Mouse (Mus musculus) stomach, embryonic 14.5 days (tissue): ENCODE data around the gene Tmed6. TPM values are rescaled to one million over a fixed set of nuclear protein-coding genes. Genes with fewer than 3 reads are reported as not detected.

ENCODE experiments used
- ATAC-seq: fragments of 200-750 bp; cut with Nextera tagmentation; 2 replicates; pipeline ENCODE4 v1.8.0; 2017; ENCODE audit warnings: low read depth, moderate TSS enrichment; ENCODE audit not compliant: insufficient number of reproducible peaks, insufficient read depth, low FRiP score
- H3K27ac ChIP-seq: fragments of 300-500 bp; sonication (generic); 2 replicates; pipeline ENCODE4 v1.5.1; 2014; ENCODE audit warnings: mild to moderate bottlenecking, low read length, moderate library complexity, mixed read lengths
- H3K27me3 ChIP-seq: fragments of 300-500 bp; sonication (generic); 2 replicates; pipeline ENCODE4 v1.6.1; 2014; ENCODE audit warnings: low read length, control low read depth, mixed read lengths; ENCODE audit not compliant: control insufficient read depth, insufficient read depth
- H3K36me3 ChIP-seq: fragments of 300-500 bp; sonication (generic); 2 replicates; pipeline ENCODE4 v1.6.1; 2014; ENCODE audit warnings: mild to moderate bottlenecking, control low read depth, low read length, moderate library complexity, mixed read lengths; ENCODE audit not compliant: control insufficient read depth, insufficient read depth
- H3K4me1 ChIP-seq: fragments of 300-500 bp; sonication (generic); 2 replicates; pipeline ENCODE4 v1.6.1; 2014; ENCODE audit warnings: low read length, control low read depth, mixed read lengths; ENCODE audit not compliant: control insufficient read depth, insufficient read depth
- H3K4me2 ChIP-seq: fragments of 300-500 bp; sonication (generic); replicated peaks from 2 replicates; pipeline ENCODE4 v1.6.1; 2014; ENCODE audit warnings: low read depth, low read length, control low read depth
- H3K4me3 ChIP-seq: fragments of 300-500 bp; sonication (generic); 2 replicates; pipeline ENCODE4 v1.5.1; 2014; ENCODE audit warnings: low read depth, low read length, control low read depth
- H3K9ac ChIP-seq: fragments of 300-500 bp; sonication (generic); replicated peaks from 2 replicates; pipeline ENCODE4 v1.6.1; 2014; ENCODE audit warnings: low read depth, mild to moderate bottlenecking, control low read depth, low read length, moderate library complexity, mixed read lengths
- H3K9me3 ChIP-seq: fragments of 300-500 bp; sonication (generic); 2 replicates; pipeline ENCODE4 v1.6.1; 2016; ENCODE audit warnings: low read depth, low read length, control low read depth; ENCODE audit not compliant: control insufficient read depth
- WGBS: fragments of 180-500 bp; shearing (Covaris S2); extraction: QIAGEN DNeasy Blood & Tissue Kit; methylation state at CpG from one replicate; pipeline ENCODE4 v1.1.7; 2014; 5-methylcytosine and 5-hydroxymethylcytosine counted together
- polyA plus RNA-seq: library from polyadenylated mRNA; unstranded; fragments of >200 nt; fragmentation: Nextera tagmentation; extraction: Ambion mirVana; gene quantifications from 2 replicates; pipeline ENCODE4 v1.2.1, GENCODE M21; 2014

Tmed6 gene
- polyA plus RNA-seq = 12.6 and 22.5 TPM in 2 replicates

DNA sequence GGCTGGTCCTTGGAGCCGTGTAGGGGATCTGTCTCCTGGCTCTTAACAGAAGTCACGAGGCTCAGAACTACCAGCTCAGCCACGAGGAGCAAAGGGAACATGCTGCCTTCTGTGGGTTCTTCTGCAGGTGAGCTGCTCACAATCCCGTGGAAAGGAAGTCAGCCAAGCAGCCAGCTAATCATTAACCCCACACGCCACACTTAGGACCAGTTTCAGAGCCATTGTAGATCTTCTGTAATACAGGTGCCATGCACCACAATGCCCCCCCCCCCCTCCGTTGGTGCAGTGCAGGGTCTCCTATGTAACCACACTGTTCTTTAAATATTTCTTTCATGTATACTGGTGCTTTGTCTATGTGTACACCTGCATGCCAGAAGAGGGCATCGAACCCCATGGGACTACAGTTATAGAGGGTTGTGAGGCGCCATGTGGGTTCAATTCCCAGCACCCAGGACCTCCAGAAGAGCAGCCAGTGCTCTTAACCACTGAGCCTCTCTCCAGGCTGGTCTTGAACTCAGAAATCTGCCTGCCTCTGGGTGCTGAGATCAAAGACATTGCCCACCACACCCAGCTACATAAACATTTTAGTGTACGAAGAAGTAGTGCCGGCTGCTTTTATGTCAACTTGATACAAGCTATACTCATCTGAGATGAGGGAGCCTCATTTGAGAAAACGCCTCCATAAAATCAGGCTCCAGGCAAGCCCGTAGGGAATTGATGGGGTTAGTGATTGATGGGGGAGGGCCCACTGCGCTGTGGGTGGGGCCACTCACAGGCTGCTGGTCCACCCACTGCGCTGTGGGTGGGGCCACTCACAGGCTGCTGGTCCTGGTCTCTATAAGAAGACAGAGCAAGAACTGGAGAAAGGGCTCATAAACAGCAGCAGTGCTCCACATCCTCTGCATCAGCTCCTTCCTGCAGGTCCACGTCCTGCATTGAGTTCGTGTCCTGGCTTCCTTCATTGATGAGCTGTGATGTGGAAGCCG lies at the start of gene Tmed6:
TSS of gene Tmed6 (minus strand) at position 134 of the 986 bp plus-strand sequence.
- no peaks in the 10 kb centered on the region for H3K27me3 ChIP-seq
- WGBS = 49% methylated on average over 17 of the region's 17 CpGs
- no peaks in the 10 kb centered on the region for H3K4me1 ChIP-seq
- H3K9me3 ChIP-seq = no peaks in the 10 kb centered on the region
- H3K9ac ChIP-seq = no peak within 1 kb of the TSS
- H3K4me2 ChIP-seq = no peak within 1 kb of the TSS
- peaks cover 10% of the 10 kb centered on the region; the same call in 1 of the 2 replicates for H3K36me3 ChIP-seq
- no peak within 1 kb of the TSS for H3K4me3 ChIP-seq
- no peak within 1 kb of the TSS for H3K27ac ChIP-seq
- ATAC-seq = peak; percentile 37; the same call in 1 of the 2 replicates

GRCm38 (mm10) chr8:107115008-107115320 lies 49.5 kb upstream of the Tmed6 start:
- no peaks in the 10 kb centered on the region for H3K9me3 ChIP-seq
- no peak overlapping the region; the same call in 1 of the 2 replicates for H3K4me2 ChIP-seq
- H3K9ac ChIP-seq = no peak overlapping the region
- H3K4me3 ChIP-seq = no peak overlapping the region
- H3K4me1 ChIP-seq = 0 out of 2 replicates have a peak, but pooled peaks cover 8% of the 10 kb centered on the region
- 55% methylated on average over 10 of the region's 10 CpGs for WGBS
- no peak for ATAC-seq
- no peaks in the 10 kb centered on the region for H3K36me3 ChIP-seq
- H3K27ac ChIP-seq = peak overlapping the region; percentile 11; the same call in 1 of the 2 replicates
- H3K27me3 ChIP-seq = no peaks in the 10 kb centered on the region

DNA sequence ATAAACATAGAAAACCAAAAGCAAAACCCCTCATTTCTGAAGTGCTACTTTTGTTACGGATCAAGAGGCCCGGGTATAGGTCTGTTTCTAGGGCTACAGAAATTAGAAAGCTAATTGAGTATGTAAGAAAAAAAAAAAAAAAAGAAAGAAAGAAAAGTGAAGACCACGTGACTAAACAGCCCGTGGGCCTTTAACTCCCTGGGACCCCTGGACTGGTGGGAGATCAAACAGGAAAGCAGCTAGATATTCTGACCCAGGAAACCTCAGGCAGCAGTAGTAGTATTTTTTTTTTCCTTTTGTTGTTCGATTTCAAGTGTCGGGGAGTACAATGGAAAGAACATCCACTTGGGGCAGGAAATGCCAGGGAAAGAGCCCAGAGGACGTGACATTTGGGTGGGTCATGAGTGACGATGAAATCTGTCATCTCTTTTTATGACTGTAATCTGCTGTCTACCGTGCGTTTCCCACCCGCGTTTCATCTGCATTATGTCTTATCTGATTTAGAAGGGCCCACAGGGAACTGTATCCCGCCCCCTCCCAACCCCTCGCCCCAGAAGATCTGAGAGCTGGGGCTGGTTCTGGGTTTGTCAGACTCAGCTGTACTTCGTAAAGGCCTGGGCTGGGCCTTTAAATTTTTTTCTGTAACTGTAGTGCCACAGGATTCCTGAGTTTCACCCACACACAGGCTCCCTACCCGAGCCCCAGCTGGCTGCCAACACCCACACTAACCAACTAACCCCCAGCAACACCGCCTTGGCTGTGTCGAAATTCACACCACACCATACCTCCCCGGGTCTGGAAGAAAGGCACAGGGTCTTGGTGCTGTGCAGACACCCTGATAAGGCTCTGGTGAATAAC lies 48.9 kb upstream of the Tmed6 start:
- Histone ChIP-seq H3K9me3 (no peaks in the 10 kb centered on the region), H3K4me1 (0 out of 2 replicates have a peak, but pooled peaks cover 8% of the 10 kb centered on the region), H3K27me3 (no peaks in the 10 kb centered on the region), H3K27ac (peak overlapping the region; percentile 11; the same call in 1 of the 2 replicates), H3K4me3 (no peak overlapping the region), H3K9ac (no peak overlapping the region), H3K4me2 (no peak overlapping the region; the same call in 1 of the 2 replicates), H3K36me3 (no peaks in the 10 kb centered on the region)
- no peak for ATAC-seq
- 43% methylated on average over 19 of the region's 19 CpGs for WGBS

GRCm38 (mm10) chr8:107113209-107113608 lies 47.8 kb upstream of the Tmed6 start:
- Histone ChIP-seq H3K36me3 (no peaks in the 10 kb centered on the region), H3K27ac (no peak overlapping the region), H3K9ac (no peak overlapping the region), H3K27me3 (no peaks in the 10 kb centered on the region), H3K9me3 (no peaks in the 10 kb centered on the region), H3K4me2 (no peak overlapping the region), H3K4me1 (0 out of 2 replicates have a peak, but pooled peaks cover 8% of the 10 kb centered on the region), H3K4me3 (no peak overlapping the region)
- no peak for ATAC-seq
- 59% methylated on average over 4 of the region's 4 CpGs for WGBS

- H3K9me3 ChIP-seq = no peaks in the 10 kb centered on the region
- H3K9ac ChIP-seq = no peak overlapping the region
- WGBS = 82% methylated on average over 10 of the region's 11 CpGs
- H3K36me3 ChIP-seq = no peaks in the 10 kb centered on the region
- no peak overlapping the region for H3K4me2 ChIP-seq
- H3K27me3 ChIP-seq = no peaks in the 10 kb centered on the region
- 0 out of 2 replicates have a peak, but pooled peaks cover 8% of the 10 kb centered on the region for H3K4me1 ChIP-seq
- H3K27ac ChIP-seq = no peak overlapping the region
- H3K4me3 ChIP-seq = no peak overlapping the region
- ATAC-seq = no peak
Measured at GRCm38 (mm10) chr8:107111340-107112105, 46.1 kb upstream of the Tmed6 start.

- Histone ChIP-seq H3K4me1 (0 out of 2 replicates have a peak, but pooled peaks cover 8% of the 10 kb centered on the region), H3K4me2 (no peak overlapping the region), H3K27me3 (no peaks in the 10 kb centered on the region), H3K27ac (no peak overlapping the region), H3K9ac (no peak overlapping the region), H3K36me3 (no peaks in the 10 kb centered on the region), H3K4me3 (no peak overlapping the region), H3K9me3 (no peaks in the 10 kb centered on the region)
- no peak for ATAC-seq
- WGBS = 68% methylated on average over 9 of the region's 9 CpGs
Measured at GRCm38 (mm10) chr8:107110629-107111330, 45.3 kb upstream of the Tmed6 start.

- WGBS = 82% methylated on average over 5 of the region's 5 CpGs
- no peak for ATAC-seq
Measured at GRCm38 (mm10) chr8:107109816-107110435, 44.5 kb upstream of the Tmed6 start.

More at GRCm38 (mm10) chr8:107109816-107110435, 44.5 kb upstream of the Tmed6 start:
- Histone ChIP-seq H3K27ac (no peak overlapping the region), H3K27me3 (no peaks in the 10 kb centered on the region), H3K9me3 (no peaks in the 10 kb centered on the region), H3K9ac (no peak overlapping the region), H3K36me3 (no peaks in the 10 kb centered on the region), H3K4me2 (no peak overlapping the region), H3K4me1 (0 out of 2 replicates have a peak, but pooled peaks cover 8% of the 10 kb centered on the region), H3K4me3 (no peak overlapping the region)
